Mouse (Mus musculus): ENCODE measurements around the gene Dnm3.

- TF ChIP-seq CTCF (IDR thresholded peaks at IDR 0.05; ENCODE audit: low read depth, low read length) (no peak), POLR2A (IDR thresholded peaks at IDR 0.05; ENCODE audit: insufficient read depth, low read length) (no peak)
Measured at GRCm38 (mm10) chr1:161990684-161991578, 486.9 kb downstream of the Dnm3 start.
